Mouse (Mus musculus) retina, adult 2 months (tissue): ENCODE data around the gene Ripk3.

Experiments used
- DNase-seq: peaks from one replicate; pipeline ENCODE4 v3.0.0-alpha.2; 2012; ENCODE audit warnings: low read depth, low spot score

The Ripk3 gene

GRCm38 (mm10) chr14:55788256-55789050 lies at the start of gene Ripk3:
Ripk3 (minus strand) TSS chr14:55788865.
- no peak for DNase-seq

DNA sequence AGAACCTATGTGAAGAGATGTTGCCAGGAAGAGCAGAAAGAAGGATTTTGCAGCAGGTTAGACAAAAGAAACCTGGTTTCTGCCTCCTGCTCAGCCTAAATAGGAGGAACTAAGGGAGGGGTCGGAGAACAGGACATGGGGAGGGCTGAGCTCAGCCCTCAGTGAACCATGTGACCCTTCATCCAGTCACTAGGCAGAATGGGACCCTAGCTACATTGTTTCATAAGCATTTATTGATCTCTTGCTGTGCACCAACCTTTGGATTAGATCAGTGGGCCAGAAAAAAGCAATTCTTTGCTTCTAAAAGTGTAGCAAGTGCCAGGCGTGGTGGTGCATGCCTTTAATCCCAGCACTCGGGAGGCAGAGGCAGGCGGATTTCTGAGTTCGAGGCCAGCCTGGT lies 49.6 kb upstream of the Ripk3 start:
- DNase-seq = no peak

DNA sequence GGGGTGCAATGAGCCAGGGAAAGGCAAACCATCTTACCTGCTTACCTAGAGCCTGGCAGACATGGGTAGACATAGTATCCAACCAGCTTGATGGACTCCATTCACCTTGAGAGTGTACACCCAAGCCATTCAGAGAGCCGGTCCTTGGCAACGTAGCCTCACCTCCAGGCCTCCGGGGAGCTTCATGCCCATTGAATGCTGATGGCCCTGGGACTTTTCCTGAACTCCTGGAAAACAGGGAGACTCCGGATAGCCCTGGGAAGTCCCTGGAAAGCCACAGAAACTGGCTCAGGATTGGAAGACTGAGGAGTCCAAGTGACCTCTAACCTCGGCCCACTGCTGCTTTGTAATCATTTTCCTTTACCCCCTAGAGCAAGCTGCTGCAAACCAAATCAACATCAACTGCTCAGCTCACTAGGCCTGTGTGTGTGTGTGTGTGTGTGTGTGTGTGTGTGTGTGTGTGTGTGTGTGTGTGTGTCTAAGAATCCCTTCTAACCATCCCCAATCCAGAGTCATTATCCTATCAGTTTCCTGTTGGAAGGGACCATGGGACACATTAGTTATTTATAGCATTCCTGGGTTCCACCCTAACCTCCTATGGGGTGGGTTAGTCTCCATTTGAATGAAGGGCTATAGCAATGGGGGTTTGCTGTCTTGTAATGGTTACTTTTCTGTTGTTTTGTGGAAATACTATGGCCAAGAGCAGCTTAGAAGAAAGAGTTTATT lies 46.3 kb upstream of the Ripk3 start:
- no peak for DNase-seq

DNA sequence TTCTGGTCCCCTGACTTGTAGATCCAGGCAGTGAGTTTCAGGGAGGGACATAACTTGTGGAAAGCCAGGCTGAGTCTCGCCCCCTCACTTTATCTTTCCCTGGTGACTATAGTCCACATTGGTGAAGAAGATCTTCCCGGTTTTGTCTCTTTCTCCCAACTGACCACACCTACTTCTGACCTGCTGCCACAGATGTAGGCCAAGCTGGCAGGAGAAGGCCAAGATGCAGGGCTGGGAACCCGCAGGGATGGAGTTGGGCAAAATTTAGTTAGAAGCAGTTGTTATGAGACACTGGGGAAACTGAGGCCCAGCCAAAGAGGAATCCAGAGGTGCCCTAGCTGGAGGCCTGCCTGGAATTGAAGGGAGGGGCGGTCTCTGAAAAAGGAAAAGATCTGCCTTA lies 44.5 kb upstream of the Ripk3 start:
- DNase-seq = no peak

DNA sequence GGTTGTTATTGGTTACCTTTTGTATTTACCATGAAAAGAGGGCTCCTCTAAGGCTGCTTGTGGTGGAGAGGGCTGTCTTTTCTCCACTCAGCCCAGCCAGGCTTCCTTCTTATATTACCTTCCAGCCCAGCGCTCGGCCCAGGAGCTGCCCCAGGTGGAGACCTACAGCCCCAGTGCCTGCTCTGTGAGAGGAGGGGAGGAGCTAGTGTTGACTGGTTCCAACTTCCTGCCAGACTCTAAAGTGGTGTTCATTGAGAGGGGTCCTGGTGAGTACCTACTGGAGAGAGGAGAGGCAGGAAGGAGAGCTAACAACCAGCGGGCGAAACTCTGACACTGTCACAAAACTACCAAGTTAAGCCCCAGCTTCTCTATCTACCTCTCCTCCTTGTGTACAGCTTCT lies 41.7 kb upstream of the Ripk3 start:
- no peak for DNase-seq

DNA sequence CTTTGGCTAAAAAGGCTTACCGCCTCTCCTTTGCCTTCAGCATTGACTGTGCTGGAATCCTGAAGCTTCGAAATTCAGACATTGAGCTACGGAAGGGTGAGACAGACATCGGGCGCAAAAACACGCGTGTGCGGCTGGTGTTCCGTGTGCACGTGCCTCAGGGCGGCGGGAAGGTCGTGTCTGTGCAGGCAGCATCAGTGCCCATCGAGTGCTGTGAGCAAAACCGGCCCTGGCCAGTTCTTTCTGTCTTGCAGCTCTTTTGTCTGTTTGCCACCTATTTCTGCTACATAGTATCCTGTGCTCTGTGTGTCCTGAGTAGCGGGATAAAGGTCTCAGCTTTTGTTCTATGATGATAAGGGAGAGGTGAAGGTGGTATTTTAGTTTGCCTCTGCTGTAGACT lies 41.2 kb upstream of the Ripk3 start:
- no peak for DNase-seq

- no peak for DNase-seq
These were observed 40.1 kb upstream of the Ripk3 start for GRCm38 (mm10) chr14:55828716-55829263.

DNA sequence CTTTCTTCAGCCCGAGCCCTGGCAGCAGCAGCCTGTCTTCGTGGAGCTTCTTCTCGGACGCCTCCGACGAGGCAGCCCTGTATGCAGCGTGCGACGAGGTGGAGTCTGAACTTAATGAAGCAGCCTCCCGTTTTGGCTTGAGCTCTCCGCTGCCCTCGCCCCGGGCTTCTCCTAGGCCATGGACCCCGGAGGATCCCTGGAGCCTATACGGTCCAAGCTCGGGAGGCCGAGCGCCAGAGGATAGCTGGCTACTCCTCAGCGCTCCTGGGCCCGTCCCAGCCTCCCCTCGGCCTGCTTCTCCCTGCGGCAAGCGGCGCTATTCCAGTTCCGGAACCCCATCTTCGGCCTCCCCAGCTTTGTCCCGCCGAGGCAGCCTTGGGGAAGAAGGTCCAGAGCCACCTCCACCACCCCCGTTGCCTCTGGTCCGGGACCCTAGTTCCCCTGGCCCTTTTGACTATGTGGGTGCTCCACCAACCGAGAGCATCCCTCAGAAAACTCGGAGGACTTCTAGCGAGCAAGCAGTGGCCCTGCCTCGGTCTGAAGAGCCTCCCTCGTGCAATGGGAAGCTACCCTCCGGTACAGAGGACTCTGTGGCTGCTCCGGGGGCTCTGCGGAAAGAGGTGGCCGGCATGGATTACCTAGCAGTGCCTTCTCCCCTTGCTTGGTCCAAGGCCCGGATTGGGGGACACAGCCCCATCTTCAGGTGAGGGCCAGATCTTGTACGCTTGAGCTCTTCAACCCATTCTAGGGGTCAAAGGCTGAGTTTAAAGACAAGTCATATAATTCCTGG lies 38.1 kb upstream of the Ripk3 start:
- DNase-seq = no peak

- no peak for DNase-seq
These were observed 37.5 kb upstream of the Ripk3 start for GRCm38 (mm10) chr14:55826142-55826541.

GRCm38 (mm10) chr14:55825216-55826051 lies 36.8 kb upstream of the Ripk3 start:
- DNase-seq = no peak

DNA sequence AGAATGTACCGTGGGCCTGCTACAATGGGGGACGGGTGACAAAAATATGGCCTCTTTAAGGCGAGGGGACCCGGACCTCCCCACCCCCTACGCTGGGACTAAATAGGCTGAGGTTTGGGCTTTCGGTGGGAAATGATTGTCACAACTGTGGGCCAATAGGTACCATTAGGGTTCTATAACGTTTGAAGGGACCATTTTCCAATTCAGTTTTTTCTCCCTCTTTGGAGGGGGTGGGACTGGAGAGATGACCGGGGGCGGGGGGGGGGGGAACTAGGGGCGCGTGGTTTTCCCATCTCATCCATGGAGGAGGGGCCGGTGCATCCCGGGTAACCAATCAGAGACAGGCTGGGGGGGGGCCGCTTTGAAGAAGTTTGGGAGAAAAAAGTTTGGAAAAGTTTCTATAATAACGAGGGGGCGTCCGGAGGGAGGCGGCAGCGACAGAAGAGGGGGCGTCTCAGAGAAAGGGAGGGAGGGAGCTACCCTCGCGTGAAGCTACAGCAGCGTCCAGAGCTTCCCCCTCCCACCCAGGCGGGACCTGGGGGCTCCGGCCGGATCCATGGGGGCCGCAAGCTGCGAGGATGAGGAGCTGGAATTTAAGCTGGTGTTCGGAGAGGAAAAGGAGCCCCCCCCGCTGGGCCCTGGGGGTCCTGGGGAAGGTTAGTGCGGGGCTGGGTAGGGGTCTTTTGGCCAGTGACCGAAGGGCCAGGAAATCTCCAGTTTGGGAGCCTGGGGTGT lies 36.0 kb upstream of the Ripk3 start:
- DNase-seq = no peak

- no peak for DNase-seq
These were observed 35.4 kb upstream of the Ripk3 start for GRCm38 (mm10) chr14:55824001-55824480.

DNA sequence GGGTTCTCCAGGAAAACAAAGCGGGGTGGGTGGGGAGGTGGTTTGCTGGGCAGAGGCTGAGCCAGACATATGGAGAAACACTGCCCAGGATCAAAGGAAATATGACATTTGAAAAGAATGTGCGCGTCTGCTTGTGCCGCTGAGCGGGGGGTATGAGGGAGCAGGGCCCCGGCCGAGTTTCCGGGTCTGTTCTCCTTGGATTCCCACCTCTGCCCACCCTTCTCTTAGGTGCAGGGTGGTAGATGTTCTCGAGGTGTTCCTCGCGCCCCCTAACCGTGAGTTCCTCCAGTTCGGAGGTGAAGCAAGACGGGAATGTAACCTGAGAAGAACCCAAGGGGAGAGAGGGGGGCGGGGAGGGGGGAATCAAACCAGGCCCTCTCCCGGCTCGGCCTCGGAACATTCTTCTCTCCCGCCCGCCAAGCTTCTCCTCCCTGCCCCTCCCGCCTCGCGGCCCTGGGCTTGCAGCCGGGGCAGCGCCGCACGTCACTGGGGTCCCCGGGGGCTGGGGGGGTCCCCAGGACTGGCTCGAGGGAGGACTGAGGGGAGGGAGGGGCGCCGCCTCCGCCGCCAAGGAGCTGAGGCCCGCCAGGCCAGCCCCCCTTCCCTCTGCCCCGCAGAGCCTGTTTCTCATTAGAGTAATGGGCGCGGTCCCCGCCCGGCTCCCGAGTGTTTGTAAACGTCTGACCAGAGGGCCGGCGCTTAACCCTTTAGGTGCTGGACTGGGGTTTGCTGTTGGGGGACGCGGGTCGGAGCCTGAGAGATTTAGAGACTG lies 34.5 kb upstream of the Ripk3 start, which contains the start of gene Nfatc4:
Gene Nfatc4 (plus strand): TSS at position 154 of the 772 bp plus-strand sequence.
- no peak for DNase-seq

- peak; percentile 20 for DNase-seq
These were observed 33.8 kb upstream of the Ripk3 start for GRCm38 (mm10) chr14:55822435-55822990.

DNA sequence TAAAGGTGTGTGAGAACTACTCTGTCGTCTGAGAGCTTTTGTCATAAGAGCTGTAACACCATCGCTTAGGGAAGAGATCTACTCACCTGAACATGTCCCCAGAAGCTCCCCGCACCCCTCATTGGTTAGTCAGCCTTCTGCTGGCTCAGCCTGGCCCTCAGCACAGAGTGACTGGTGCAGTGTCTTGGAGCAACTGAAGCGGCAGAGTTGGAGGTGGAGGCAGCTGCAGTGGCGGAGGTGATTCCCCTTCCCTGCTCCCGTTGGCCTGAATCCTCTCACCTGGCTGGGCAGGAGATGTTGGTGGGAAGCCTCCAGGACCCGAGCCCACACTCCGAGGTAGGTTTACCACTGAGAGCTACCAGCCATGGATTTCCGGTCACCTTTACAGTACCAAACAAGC lies 31.9 kb upstream of the Ripk3 start:
- no peak for DNase-seq

GRCm38 (mm10) chr14:55819845-55820405 lies 31.3 kb upstream of the Ripk3 start:
- DNase-seq = no peak

DNA sequence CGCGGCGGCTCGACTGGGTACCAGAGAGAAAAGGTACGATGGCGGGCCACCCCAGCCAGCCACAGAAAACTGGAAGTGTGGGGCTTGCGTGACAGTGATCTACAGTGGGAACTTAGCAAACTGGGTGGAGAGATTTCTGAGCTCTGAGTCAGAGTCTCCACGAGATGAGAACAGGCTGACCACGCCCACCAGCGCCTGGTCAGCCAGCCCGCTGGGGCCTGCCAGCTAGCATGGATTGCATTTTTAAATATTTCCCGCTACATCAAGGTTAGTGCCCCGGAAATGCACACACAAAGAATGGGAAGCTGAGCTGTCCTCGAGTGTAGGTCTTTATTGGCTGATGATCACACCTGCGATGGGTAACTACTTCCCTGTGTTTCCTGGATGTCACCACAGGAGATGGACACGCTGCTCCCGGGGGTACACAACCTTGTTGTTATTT lies 26.7 kb upstream of the Ripk3 start:
- DNase-seq = no peak

DNA sequence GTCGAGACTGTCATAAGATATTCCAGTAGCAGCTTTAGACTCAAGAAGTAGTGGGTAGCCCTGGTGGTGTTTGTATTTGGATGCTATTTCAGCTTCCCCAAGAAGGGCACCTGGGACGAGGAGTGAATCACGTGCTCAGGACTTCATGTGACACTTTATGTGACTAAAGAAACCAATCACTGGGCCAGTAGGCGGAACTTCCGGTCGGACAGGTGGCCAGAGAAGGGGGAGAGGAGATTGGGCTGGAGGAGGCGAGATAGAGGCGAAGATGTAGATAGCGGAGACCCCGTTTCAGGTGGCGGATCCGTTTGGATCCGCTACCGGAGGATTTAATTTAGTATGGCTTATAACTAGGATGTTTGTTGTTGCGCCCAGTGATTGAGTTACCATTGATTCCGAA lies 26.2 kb upstream of the Ripk3 start:
- DNase-seq = peak; percentile 90
